Mouse (Mus musculus): ENCODE data around the gene Tent4a.

DNA sequence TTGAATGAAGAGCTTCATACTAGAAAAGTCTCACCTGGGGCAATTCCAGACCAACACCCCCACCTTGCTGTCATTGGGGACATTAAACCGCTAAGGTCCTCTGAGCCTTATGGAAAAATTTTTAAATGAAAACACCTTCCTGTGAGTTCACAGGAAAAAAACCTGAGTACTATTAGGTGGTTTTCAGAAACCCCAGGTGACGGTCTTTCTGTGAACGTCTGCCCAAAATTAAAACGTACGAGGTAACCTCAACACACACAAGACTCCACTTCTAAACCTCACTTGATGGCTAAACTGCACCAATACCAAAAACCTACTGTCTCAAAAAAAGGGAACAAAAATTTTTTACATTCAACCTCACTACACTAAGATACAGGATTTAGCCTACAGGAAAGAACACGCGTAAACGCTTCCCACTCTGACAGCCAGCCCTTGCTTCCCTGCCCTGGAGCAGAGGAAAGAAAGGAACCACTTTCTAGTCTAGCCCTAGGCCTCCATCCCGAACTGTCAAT is 1.5 kb downstream of the Tent4a start:
- TF ChIP-seq CTCF (conservative IDR thresholded peaks at IDR 0.05; ENCODE audit: low read length) (no peak), POU5F1 (IDR thresholded peaks at IDR 0.05; ENCODE audit: borderline replicate concordance, low read length) (no peak), NANOG (IDR thresholded peaks at IDR 0.05; ENCODE audit: borderline replicate concordance, low read length) (no peak)
